14 mouse cellular contexts compared by ENCODE assay signal in genomic region chr11:115335223-115335622, GRCm38 (mm10). TPM values are rescaled to one million over a fixed set of nuclear protein-coding genes. Genes with fewer than 3 reads are reported as not detected.
DNase-seq lines count a peak whose midpoint lies in the region; ATAC-seq lines count a peak whose summit lies in the region.
"Had no signal": no experiment of that assay in that cellular context is flagged by ENCODE, and none has a peak within 500 bp of the region (broad histone marks: within the 10 kb centered on the region; RNA-seq: fewer than 3 reads in every experiment).

No protein-coding gene starts in this region.

- DNase-seq in adrenal gland, postnatal 25 days: peak; percentile 45
- no peak for DNase-seq in adrenal gland, adult 8-10 months
- peak; percentile 34 for DNase-seq in kidney, adult 9 months
- DNase-seq in kidney, adult 11 months: no peak
- DNase-seq in urinary bladder, postnatal 25 days (ENCODE audit: low spot score): peak; percentile 48
- DNase-seq in urinary bladder, adult 18-20 months (ENCODE audit: low spot score in 2 of 2): no peak
- DNase-seq in cerebellum, adult 8-10 months: no peak
- DNase-seq: cerebellum, adult 9-11 months; gastrocnemius, adult 2 months; heart, adult 2 months; heart, postnatal 10 days; lung, embryonic 14.5 days; right cerebral cortex, postnatal 25 days had no signal

- ATAC-seq in frontal cortex, adult (ENCODE audit: low TSS enrichment): no peak

RNA-seq across cellular contexts. Expression of gene Otop3, which starts 0.7 kb away (rescaled TPM):
- total RNA-seq in adrenal gland, postnatal 25 days (2021): not detected in 2 replicates
- not detected for total RNA-seq in adrenal gland, adult 8-10 months (2022)
- total RNA-seq: gastrocnemius, adult 2 months; heart, adult 2 months; heart, postnatal 10 days had no signal

RNA-seq across cellular contexts. Expression of gene Ush1g, which starts 13.4 kb away (rescaled TPM):
- 0.62 and 0.79 TPM in 2 replicates for total RNA-seq in adrenal gland, postnatal 25 days (2021)
- 1 to 10 TPM in 2 of 4 experiments, under 1 TPM in 2; 0.52 to 2.3 (median 1.1) TPM for total RNA-seq in adrenal gland, adult 8-10 months (2022)

RNA-seq across cellular contexts. Expression of gene Otop2, which starts 28.3 kb away (rescaled TPM):
- not detected in 2 replicates for total RNA-seq in adrenal gland, postnatal 25 days (2021)
- total RNA-seq in adrenal gland, adult 8-10 months (2022): not detected
- total RNA-seq: gastrocnemius, adult 2 months; heart, adult 2 months; heart, postnatal 10 days had no signal

RNA-seq across cellular contexts. Expression of gene Hid1, which starts 32.3 kb away (rescaled TPM):
- total RNA-seq in adrenal gland, postnatal 25 days (2021): 13.2 and 14.8 TPM in 2 replicates
- total RNA-seq in adrenal gland, adult 8-10 months (2022): 10 to 100 TPM; 17.7 to 46.8 (median 42.6) TPM

RNA-seq across cellular contexts. Expression of gene Fads6, which starts 37.8 kb away (rescaled TPM):
- total RNA-seq in adrenal gland, postnatal 25 days (2021): 75.5 and 93.9 TPM in 2 replicates
- 100 to 1,000 TPM in 2 of 4 experiments, 10 to 100 TPM in 2; 43.3 to 117 (median 82.2) TPM for total RNA-seq in adrenal gland, adult 8-10 months (2022)

Comparison
In these comparisons a context has a peak if more than half of its experiments do, and no peak if none do; other contexts are left out.
1. DNase-seq: peak in adrenal gland, postnatal 25 days (single experiment), kidney, adult 9 months (single experiment) and urinary bladder, postnatal 25 days (single experiment); none in adrenal gland, adult 8-10 months (single experiment), kidney, adult 11 months (single experiment), urinary bladder, adult 18-20 months (0 of 2) and cerebellum, adult 8-10 months (single experiment).